Comparison of ENCODE assay signal across 9 mouse cellular contexts in genomic region chr4:98511296-98511695, GRCm38 (mm10).
DNase-seq lines count a peak whose midpoint lies in the region.
"Had no signal": no experiment of that assay in that cellular context is flagged by ENCODE, and none has a peak within 500 bp of the region (broad histone marks: within the 10 kb centered on the region; RNA-seq: fewer than 3 reads in every experiment).

No protein-coding gene starts in this region.

- whole genome bisulfite sequencing in heart, embryonic 10.5 days, result 70% methylated on average over 2 of the region's 2 CpGs

- H3K27ac ChIP-seq in heart, embryonic 10.5 days, result peak overlapping the region; percentile 59; the same call in 1 of the 2 replicates

- H3K4me3 ChIP-seq in heart, embryonic 10.5 days, result no peak overlapping the region
- H3K4me3 ChIP-seq: myocyte had no signal

- H3K36me3 ChIP-seq in heart, embryonic 10.5 days, result peaks cover 4% of the 10 kb centered on the region; the same call in 1 of the 2 replicates

- H3K27me3 ChIP-seq in heart, embryonic 10.5 days (ENCODE audit: insufficient read depth, poor library complexity, severe bottlenecking), result no peaks in the 10 kb centered on the region

- H3K9me3 ChIP-seq in heart, embryonic 10.5 days, result no peaks in the 10 kb centered on the region

- intact Hi-C loops in heart, postnatal 25 days (cut with DNase I), result no loop called here

- H3K4me1 ChIP-seq in heart, embryonic 10.5 days, result peaks cover 20% of the 10 kb centered on the region

- DNase-seq in heart, adult 11 months, result peak; percentile 94
- no peak for DNase-seq in heart, postnatal 25 days (ENCODE audit: low spot score)
- peak; percentile 74 for DNase-seq in adrenal gland, postnatal 14 days
- DNase-seq in heart, embryonic 10.5 days (ENCODE audit: low spot score), result no peak
- DNase-seq in kidney, postnatal 36 days, result peak; percentile 80
- DNase-seq in testis, postnatal 10 days (ENCODE audit: low spot score), result peak; percentile 57
- no peak for DNase-seq in gastrocnemius, adult 8-10 months (ENCODE audit: low spot score in 2 of 2)
- no peak for DNase-seq in c-Kit-positive CD71-positive TER-119-positive erythroid progenitor cells, embryonic 14.5 days (ENCODE audit: low spot score)

Comparison
In these comparisons a context has a peak if more than half of its experiments do, and no peak if none do; other contexts are left out.
1. DNase-seq: peak in heart, adult 11 months (single experiment), adrenal gland, postnatal 14 days (single experiment), kidney, postnatal 36 days (2 of 2) and testis, postnatal 10 days (single experiment); none in heart, postnatal 25 days (single experiment), heart, embryonic 10.5 days (single experiment), gastrocnemius, adult 8-10 months (0 of 2) and c-Kit-positive CD71-positive TER-119-positive erythroid progenitor cells, embryonic 14.5 days (single experiment).